Mouse (Mus musculus): ENCODE data around the gene Uncx.

DNA sequence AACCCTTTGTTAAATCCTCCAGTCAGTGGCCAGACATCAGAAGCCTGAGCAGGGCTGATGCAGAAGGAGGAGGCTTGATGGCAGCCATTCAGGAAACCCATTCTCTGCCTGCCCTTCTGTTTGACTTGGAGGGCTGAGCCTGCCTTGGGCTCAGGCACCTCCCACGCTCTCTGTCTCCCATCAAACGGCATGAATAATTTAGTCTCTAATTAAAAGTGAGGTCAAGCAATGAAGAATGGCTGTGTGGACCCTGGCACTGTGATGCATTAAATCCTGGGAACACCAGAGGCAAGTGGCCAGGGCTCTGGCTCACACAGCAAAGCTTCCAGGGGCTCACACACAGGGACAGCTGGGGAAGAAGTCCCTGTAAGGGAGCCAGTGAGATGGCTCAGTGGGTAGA is 24.8 kb downstream of the Uncx start:
- TF ChIP-seq HCFC1 (IDR thresholded peaks at IDR 0.05; ENCODE audit: borderline replicate concordance, insufficient read depth, low read length) = no peak
- TF ChIP-seq ZNF384 (IDR thresholded peaks at IDR 0.05; ENCODE audit: low read depth, low read length) = no peak

Measured in ES-E14 (cell line).